Mouse (Mus musculus) right cerebral cortex, postnatal 36 days (tissue): ENCODE measurements around the gene Tmem185b.

Source experiments
- DNase-seq, 2 experiments: peaks; one replicate each; pipeline ENCODE4 v3.0.0; 2022; ENCODE audit warnings: low spot score in 2 of 2, mixed read lengths in 1 of 2

The Tmem185b gene

DNA sequence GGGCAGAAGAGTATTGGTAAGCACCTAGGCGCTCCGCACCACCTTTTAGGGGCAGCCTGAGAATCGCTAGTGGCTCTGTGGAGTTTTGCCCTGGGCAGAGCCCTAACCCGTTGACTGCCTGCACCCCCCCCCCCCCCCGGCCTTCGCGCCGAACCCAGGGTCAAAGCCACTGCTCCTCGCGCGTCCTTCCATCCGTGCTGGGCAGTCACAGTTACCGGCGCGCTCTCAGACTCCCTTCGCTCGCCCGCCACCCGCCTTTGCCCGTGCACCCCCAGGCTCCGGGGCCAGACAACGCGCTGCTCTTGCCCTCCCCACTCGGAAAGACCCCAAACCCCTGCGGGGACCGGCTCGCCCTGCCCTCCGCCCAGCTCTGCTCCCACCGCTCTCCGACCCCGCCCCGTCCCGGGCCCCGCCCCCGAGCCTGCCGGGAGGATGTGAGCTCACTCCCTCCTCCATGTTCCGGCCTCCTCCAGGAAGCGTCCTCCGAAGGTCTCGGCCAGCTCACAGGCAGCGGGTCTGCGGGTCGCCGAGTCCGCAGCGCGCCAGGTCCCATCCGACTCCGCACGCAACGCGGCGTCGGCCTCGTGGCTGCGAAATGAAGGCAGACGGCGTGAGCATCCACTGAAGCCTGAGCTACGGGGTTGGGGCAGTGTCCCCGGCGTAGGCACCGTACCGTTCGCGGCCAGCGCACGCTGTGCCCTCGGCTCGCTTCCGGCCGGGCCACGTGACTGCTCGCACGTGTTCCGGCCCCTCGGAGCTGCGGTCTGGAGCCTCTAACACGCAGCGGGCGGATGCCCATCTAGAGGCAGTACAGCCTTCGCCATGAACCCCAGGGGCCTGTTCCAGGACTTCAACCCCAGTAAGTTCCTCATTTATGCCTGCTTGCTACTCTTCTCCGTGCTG is at the start of gene Tmem185b:
Tmem185b (plus strand) TSS at position 472 of the 903 bp plus-strand sequence.
- DNase-seq: peak; percentile 73

GRCm38 (mm10) chr1:119476905-119477353 is 49.0 kb upstream of the Tmem185b start:
- DNase-seq: no peak

DNA sequence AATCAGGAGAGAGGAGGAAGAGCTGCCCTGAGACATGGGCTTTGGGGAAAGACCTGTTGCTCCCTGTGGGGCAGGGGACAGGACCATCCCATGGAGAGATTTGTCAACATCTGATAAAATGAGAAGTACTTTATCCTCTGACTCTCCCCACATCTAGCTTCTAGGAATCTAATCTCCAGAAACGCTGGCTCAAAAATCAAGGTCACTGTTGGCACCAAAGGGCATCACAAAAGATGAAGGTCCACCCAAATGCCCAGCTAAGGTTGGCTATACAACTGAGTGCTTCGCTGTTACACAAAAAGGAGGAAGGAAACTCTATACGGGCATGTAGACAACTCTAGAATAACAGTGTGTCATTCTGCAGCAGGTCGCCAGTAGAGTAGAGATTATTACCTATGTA is 46.3 kb upstream of the Tmem185b start:
- no peak for DNase-seq

DNA sequence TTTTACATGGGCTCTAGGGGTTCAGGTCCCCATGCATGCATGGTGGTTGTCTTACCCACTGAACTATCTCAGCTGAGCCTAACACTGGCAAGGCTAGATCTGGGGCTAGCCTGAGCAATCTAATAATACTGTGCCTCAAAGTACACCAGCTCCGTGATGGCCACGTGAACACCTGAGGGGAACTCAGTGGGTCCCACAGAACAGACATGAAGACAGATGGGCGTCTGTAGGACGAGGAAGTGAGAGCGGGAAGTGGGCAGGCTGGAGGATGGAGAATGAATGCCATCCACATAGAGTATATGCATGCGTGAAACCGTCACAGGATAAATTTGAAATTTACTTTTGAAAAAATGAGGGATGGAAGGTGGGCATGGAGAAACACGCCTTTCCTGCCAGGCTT is 45.3 kb upstream of the Tmem185b start:
- no peak for DNase-seq

- no peak for DNase-seq
Measured at GRCm38 (mm10) chr1:119481205-119481932, 44.6 kb upstream of the Tmem185b start.

DNA sequence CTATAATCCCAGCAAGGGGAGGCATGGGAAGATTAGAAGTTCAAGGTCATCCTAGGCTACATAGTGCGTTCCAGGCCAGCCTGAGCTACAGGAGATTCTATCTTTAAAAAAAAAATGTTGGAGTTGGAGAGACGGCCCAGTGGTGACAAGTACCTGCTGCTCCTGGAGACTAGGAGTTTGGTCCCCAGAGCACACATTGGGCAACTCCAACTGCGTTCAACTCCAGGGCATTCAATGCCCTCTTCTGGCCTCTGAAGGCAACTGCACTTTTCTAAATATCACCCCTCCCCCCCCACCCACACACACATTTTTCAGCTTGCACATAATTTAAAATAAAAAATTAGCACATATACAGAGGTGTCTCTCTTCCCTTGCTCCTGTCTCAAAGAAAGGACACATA is 43.1 kb upstream of the Tmem185b start:
- no peak for DNase-seq

DNA sequence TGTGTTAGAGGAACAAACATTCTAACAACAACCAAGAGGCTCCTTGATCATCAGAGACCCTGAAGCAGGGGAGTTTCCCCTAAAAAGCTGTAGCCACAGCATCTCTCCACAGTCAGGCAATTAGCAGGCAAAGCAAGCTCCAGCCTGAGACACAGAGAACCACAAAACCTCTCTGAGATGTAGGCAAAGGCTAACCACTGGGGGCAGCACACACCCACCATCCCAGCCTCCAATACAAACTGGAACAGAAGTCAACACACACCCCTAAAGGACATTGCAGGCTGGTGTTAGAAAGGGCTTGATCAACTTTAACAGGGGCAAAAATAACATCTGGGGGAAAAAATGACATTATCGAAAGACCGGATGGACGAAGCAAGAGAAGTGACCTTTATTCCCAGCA is 41.5 kb upstream of the Tmem185b start:
- DNase-seq: no peak

GRCm38 (mm10) chr1:119485825-119486224 is 40.1 kb upstream of the Tmem185b start:
- DNase-seq: no peak

DNA sequence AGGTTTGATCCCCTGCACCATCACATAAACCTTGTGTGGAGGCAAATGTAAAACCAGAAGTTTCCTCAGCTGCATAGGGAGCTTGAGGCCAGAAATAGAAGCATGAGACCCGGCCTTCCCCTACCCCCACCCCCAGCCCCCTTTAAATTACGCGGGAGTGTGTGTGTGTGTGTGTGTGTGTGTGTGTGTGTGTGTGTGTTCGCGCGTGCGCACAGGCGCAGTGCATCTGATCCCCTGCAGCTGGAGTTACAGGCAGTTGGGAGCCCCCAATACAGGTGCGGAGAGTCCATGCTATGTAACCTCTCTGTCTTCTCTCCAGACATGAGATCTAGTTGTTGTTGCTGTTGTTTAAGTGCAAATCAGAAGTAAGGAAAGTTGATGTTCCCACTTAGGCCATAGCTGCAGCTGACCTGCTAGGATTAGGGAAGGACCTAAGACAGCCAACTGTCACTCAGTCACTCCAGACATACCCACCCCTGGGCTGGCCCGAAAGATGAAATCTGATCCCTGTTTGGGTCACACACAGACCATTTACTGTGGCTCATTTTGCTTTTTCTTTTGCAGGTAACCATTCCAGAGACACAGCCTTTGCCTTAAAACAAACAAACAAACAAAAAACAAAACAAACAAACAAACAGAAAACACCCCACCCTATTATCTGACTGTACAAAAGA is 37.9 kb upstream of the Tmem185b start:
- DNase-seq: no peak

DNA sequence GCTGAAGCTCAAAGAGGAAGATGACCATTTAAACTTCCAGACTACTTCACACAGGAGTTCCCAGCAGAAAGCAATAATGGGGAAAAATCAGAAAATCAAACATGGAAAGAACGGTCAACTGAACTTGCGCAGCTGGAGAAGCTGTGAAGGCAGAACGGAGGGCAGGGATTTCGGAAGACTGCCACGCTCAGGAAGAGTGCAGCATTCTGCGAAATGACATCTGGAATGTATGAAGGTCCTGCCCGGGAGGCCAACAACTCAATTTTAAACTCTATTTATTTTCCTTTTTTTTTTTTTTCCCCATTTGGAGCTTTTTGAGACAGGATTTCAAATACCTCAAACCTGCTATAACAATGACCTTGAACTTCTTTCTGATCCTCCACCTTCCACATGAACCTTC is 35.2 kb upstream of the Tmem185b start:
- no peak for DNase-seq

- no peak for DNase-seq
Measured at GRCm38 (mm10) chr1:119492097-119492496, 33.9 kb upstream of the Tmem185b start.

- no peak for DNase-seq
Measured at GRCm38 (mm10) chr1:119492505-119492904, 33.5 kb upstream of the Tmem185b start.

- DNase-seq: no peak
Measured at GRCm38 (mm10) chr1:119494024-119494711, 31.8 kb upstream of the Tmem185b start.

DNA sequence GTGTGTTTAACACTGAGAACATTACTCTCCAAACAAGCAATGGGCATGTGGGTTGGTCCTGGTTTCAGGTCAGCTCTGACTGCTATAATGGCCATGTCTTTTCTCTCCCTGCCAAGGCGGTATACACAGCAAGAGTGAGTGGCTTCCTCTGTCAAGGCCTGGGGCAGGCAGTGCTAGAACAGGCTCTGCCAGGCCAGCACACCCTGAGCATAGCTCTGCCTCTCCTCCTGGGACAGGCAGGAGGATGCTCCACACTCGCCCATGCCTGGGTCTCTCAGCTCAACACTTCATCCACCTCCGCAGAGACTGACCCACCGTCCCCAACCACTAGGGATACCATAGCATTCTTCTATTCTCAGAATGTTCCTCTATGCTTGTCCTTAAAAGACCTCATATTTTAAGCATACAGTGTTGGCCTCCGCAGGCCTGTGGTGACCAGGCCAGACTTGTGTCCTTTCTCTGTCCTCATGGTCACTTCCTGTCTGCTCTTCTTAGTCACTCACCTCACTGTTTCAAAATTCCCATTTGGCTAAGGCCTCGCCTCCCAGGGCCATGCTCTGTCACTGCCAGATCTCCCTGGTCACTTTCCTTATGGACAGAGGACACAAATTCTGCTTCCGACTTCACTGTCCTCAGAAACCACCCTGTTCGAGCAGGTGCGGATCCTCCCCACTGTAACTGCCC is 31.1 kb upstream of the Tmem185b start:
- no peak for DNase-seq

DNA sequence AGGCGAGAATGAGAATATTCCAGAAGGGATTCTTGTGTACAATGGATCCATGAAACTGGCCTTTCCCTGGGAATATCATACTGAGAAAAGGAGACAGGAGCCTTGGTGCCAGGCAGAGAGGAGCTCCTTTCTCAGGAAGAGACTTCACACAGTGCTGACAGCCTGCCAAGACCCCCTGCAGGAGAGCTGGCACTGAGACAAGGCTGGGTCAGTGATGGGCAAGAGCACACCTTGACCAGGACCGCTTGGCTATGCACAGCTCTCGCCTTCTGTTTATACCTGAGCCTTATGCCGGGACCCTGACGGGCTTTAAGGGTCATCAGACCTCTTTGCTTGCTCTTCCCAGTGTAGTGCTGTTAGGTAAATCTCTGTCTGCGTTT is 30.6 kb upstream of the Tmem185b start:
- DNase-seq: no peak

- no peak for DNase-seq
Measured at GRCm38 (mm10) chr1:119497346-119498004, 28.5 kb upstream of the Tmem185b start.

DNA sequence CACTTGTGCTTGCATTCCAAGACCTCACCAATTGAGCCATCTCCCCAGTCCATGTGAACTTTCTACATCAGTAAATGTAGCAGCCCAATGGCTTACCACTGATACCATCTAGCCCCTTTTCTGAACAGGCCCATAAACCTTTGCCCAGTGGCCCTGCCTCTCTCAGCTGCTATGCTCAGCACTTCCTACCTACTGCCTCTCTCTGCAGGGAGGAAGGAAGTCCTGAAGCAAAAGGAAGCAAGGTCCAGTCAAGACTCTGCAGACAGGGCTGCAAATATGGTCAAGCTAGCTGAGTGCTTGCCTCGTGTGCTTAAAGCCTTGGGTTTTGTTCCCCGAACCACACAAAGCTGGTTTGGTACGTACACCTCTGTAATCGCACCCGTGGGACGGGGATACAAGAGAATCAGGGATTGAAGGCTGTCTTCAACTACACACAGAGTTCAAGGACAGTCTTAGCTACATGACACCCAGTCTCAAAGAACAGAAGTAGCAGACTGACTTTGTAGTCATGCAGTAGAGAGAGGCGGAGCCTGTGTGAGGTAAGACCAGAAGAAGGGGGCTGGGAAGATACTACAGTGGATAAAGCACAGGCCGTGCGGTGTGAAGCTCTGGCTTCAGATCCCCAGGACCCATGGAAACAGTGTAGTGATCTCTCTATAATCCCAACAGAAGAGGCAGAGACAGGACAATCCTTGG is 27.3 kb upstream of the Tmem185b start:
- DNase-seq: no peak

GRCm38 (mm10) chr1:119499456-119499855 is 26.5 kb upstream of the Tmem185b start:
- DNase-seq: no peak

DNA sequence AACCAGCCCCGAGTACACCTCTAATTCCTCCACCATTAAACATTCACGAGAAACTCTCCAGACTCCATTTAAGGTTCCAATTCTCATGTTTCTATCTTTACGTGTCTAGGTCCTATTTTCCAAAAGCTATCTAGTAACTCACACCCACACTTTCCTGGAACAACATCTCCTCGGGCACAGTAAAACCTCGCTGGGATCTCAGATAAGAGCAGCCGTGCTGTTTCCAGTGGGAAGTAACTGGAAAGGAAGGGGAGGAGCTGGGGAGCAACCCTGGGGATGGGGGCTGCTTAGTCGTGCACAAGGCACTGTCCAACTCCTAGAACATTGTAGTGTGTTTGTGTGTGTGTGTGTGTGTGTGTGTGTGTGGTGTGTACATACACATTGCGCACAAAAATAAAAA is 24.1 kb upstream of the Tmem185b start:
- DNase-seq: no peak

DNA sequence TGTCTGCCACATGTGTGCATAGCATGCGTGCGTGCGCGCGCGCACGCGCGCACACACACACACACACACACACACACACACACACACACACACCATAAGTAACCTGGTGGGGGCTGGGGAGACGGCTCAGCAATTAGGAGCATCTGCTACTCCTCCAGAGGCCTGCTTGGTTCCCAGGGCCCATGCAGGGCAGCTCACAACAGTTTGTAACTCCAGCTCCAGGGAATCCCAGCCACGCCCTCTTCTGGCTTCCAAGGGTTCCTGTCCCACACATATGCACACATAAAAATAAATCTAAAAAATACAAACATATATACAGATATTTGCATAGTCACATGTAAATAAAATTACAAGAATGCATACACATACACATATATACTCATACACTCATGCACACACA is 23.2 kb upstream of the Tmem185b start:
- DNase-seq: no peak
